Mouse (Mus musculus) neural tube, embryonic 14.5 days (tissue): ENCODE results near the gene Hamp2. TPM values are rescaled to one million over a fixed set of nuclear protein-coding genes. Genes with fewer than 3 reads are reported as not detected.

Source experiments
- polyA plus RNA-seq: library from polyadenylated mRNA; unstranded; fragments of >200 nt; fragmentation: Nextera tagmentation; extraction: Ambion mirVana; gene quantifications from 2 replicates; pipeline ENCODE4 v1.2.1, GENCODE M21; 2014

Gene Hamp2
- polyA plus RNA-seq, 1 experiment from 2014 or later: not detected

Other genes starting within 250 kb of the Hamp2 start
- gene 2200002J24Rik, start 225.8 kb downstream of the Hamp2 start, polyA plus RNA-seq: not detected in 2 replicates
- gene Atp4a, start 212.5 kb downstream of the Hamp2 start, polyA plus RNA-seq: 1.9 and 2.9 TPM in 2 replicates
- 286 and 323 TPM in 2 replicates for gene Tmem147, start 195.1 kb downstream of the Hamp2 start, polyA plus RNA-seq
- gene Gapdhs, start 181.0 kb downstream of the Hamp2 start, polyA plus RNA-seq: 0.90 and 1.2 TPM in 2 replicates
- 1.7 and 2.0 TPM in 2 replicates for gene Sbsn, start 173.2 kb downstream of the Hamp2 start, polyA plus RNA-seq
- 0.73 and 2.3 TPM in 2 replicates for gene Dmkn, start 160.9 kb downstream of the Hamp2 start, polyA plus RNA-seq
- 0.88 TPM in 1 of 2 replicates, not detected in the other for gene Krtdap, start 136.8 kb downstream of the Hamp2 start, polyA plus RNA-seq
- 0.24 and 0.35 TPM in 2 replicates for gene Ffar2, start 100.9 kb downstream of the Hamp2 start, polyA plus RNA-seq
- gene Ffar3, start 68.5 kb downstream of the Hamp2 start, polyA plus RNA-seq: not detected in 2 replicates
- not detected in 2 replicates for gene Ffar1, start 63.1 kb downstream of the Hamp2 start, polyA plus RNA-seq
- gene Cd22, start 44.3 kb downstream of the Hamp2 start, polyA plus RNA-seq: not detected in 2 replicates
- gene Mag, start 9.8 kb downstream of the Hamp2 start, polyA plus RNA-seq: 2.4 and 2.5 TPM in 2 replicates
- not detected in 2 replicates for gene Hamp, start 19.4 kb upstream of the Hamp2 start, polyA plus RNA-seq
- gene Usf2, start 32.1 kb upstream of the Hamp2 start, polyA plus RNA-seq: 28.2 and 28.9 TPM in 2 replicates
- gene Lsr, start 48.8 kb upstream of the Hamp2 start, polyA plus RNA-seq: 10.2 and 15.3 TPM in 2 replicates
- 0.40 and 0.44 TPM in 2 replicates for gene Fam187b, start 49.1 kb upstream of the Hamp2 start, polyA plus RNA-seq
- 7.8 and 12.9 TPM in 2 replicates for gene Fxyd5, start 117.8 kb upstream of the Hamp2 start, polyA plus RNA-seq
- 252 and 299 TPM in 2 replicates for gene Fxyd7, start 126.8 kb upstream of the Hamp2 start, polyA plus RNA-seq
- 9.6 and 22.9 TPM in 2 replicates for gene Fxyd1, start 132.5 kb upstream of the Hamp2 start, polyA plus RNA-seq
- 1.1 TPM in 1 of 2 replicates, not detected in the other for gene Lgi4, start 134.7 kb upstream of the Hamp2 start, polyA plus RNA-seq
- gene Fxyd3, start 152.0 kb upstream of the Hamp2 start, polyA plus RNA-seq: 0.35 TPM in 1 of 2 replicates, not detected in the other
- 0.67 TPM in 1 of 2 replicates, not detected in the other for gene Hpn, start 190.6 kb upstream of the Hamp2 start, polyA plus RNA-seq
- 12.0 and 17.6 TPM in 2 replicates for gene Scn1b, start 202.3 kb upstream of the Hamp2 start, polyA plus RNA-seq
- 180 and 208 TPM in 2 replicates for gene Gramd1a, start 231.2 kb upstream of the Hamp2 start, polyA plus RNA-seq